Mouse (Mus musculus) liver (tissue): Measurements from ENCODE around the gene Sertad1.
"Not testable (repeated sequence)": the region's sequence is repeated elsewhere in the genome, so short reads cannot be mapped to it uniquely, and the experiment has no call there.

Source experiments
- DNase-seq: peaks from one replicate; pipeline ENCODE4 v3.0.0-alpha.2; 2020; ENCODE audit warnings: mixed read lengths

Sertad1 gene

GRCm38 (mm10) chr7:27473835-27474489, 12.7 kb upstream of the Sertad1 start:
- DNase-seq = no peak

GRCm38 (mm10) chr7:27474490-27474954, 12.2 kb upstream of the Sertad1 start:
- DNase-seq = peak; percentile 99

- DNase-seq = no peak
Measured at GRCm38 (mm10) chr7:27475596-27475995, 11.1 kb upstream of the Sertad1 start.

GRCm38 (mm10) chr7:27476098-27476635, 10.5 kb upstream of the Sertad1 start:
- no peak for DNase-seq

- DNase-seq = peak; percentile 48
Measured at GRCm38 (mm10) chr7:27478561-27478960, 8.1 kb upstream of the Sertad1 start.

- DNase-seq = no peak
Measured at GRCm38 (mm10) chr7:27479750-27480149, 7.0 kb upstream of the Sertad1 start.

GRCm38 (mm10) chr7:27480506-27480905, 6.2 kb upstream of the Sertad1 start:
- DNase-seq = no peak

- peak; percentile 13 for DNase-seq
Measured at GRCm38 (mm10) chr7:27480927-27481626, 5.6 kb upstream of the Sertad1 start.

- peak; percentile 96 for DNase-seq
Measured at GRCm38 (mm10) chr7:27481627-27481969, 5.1 kb upstream of the Sertad1 start.

GRCm38 (mm10) chr7:27483860-27484259, 2.9 kb upstream of the Sertad1 start:
- no peak for DNase-seq

GRCm38 (mm10) chr7:27486102-27486769, 474 bp upstream of the Sertad1 start:
- DNase-seq = peak; percentile 64

- DNase-seq = peak; percentile 71
Measured at GRCm38 (mm10) chr7:27487740-27488268, 1.1 kb downstream of the Sertad1 start.

- no peak for DNase-seq
Measured at GRCm38 (mm10) chr7:27489270-27489869, 2.7 kb downstream of the Sertad1 start.

- no peak for DNase-seq
Measured at GRCm38 (mm10) chr7:27490227-27490542, 3.5 kb downstream of the Sertad1 start.

GRCm38 (mm10) chr7:27490543-27491329, 4.0 kb downstream of the Sertad1 start:
- DNase-seq = peak; percentile 96

- no peak for DNase-seq
Measured at GRCm38 (mm10) chr7:27491856-27492255, 5.1 kb downstream of the Sertad1 start.

- no peak for DNase-seq
Measured at GRCm38 (mm10) chr7:27493022-27493421, 6.3 kb downstream of the Sertad1 start.

- DNase-seq = no peak
Measured at GRCm38 (mm10) chr7:27493450-27493849, 6.7 kb downstream of the Sertad1 start.

- DNase-seq = not testable (repeated sequence)
Measured at GRCm38 (mm10) chr7:27494659-27495367, 8.1 kb downstream of the Sertad1 start.

- DNase-seq = no peak
Measured at GRCm38 (mm10) chr7:27499036-27499435, 12.3 kb downstream of the Sertad1 start, which contains the start of gene Prx. Gene Prx, plus strand, starts transcription at chr7:27499324.

- no peak for DNase-seq
Measured at GRCm38 (mm10) chr7:27501620-27502019, 14.9 kb downstream of the Sertad1 start.
